Mouse (Mus musculus): ENCODE results near the gene Prrt1. TPM values are rescaled to one million over a fixed set of nuclear protein-coding genes. Genes with fewer than 3 reads are reported as not detected.

The Prrt1 gene
- total and polyA plus RNA-seq, 3 experiments: not detected

- Histone ChIP-seq H3K4me2 (ENCODE audit: insufficient read depth, low read depth, poor library complexity, severe bottlenecking) (no peak overlapping the region), H3K9ac (ENCODE audit: insufficient read depth, low read depth) (no peak overlapping the region), H3K79me2 (replicated peaks; ENCODE audit: control insufficient read depth, extremely low read depth, insufficient read depth, poor library complexity, severe bottlenecking) (no peaks in the 10 kb centered on the region), H3K27ac (ENCODE audit: insufficient read depth, low read depth) (no peak overlapping the region), H3K36me3 (replicated peaks in 1 of 2; ENCODE audit: control insufficient read depth in 1 of 2, insufficient read depth in 1 of 2, low read length in 1 of 2) (no peaks in the 10 kb centered on the region), H3K27me3 (replicated peaks) (peaks cover 45% of the 10 kb centered on the region), H3K9me3 (replicated peaks; ENCODE audit: low read length) (peaks cover 2% of the 10 kb centered on the region), H3K4me3 (replicated peaks in 1 of 3; ENCODE audit: low read depth in 2 of 3, low read length in 2 of 3, poor library complexity in 1 of 3) (no peak overlapping the region), H3K4me1 (ENCODE audit: control insufficient read depth in 1 of 2, insufficient read depth in 2 of 2) (peaks cover 2 to 3% of the 10 kb centered on the region in 2 experiments; a peak in 2 of 4 replicates)
- no peak for TF ChIP-seq MXI1 (IDR thresholded peaks at IDR 0.05; ENCODE audit: low read depth, low read length)
- no peak for TF ChIP-seq ZMIZ1 (IDR thresholded peaks at IDR 0.05; ENCODE audit: low read depth, low read length)
- TF ChIP-seq ELF1 (IDR thresholded peaks at IDR 0.05; ENCODE audit: low read depth, low read length): no peak
- no peak for TF ChIP-seq POLR2A (IDR thresholded peaks at IDR 0.05; ENCODE audit: low read depth, low read length)
- no peak for TF ChIP-seq E2F4 (IDR thresholded peaks at IDR 0.05; ENCODE audit: insufficient replicate concordance, low read depth, low read length)
- no peak for TF ChIP-seq JUND (conservative IDR thresholded peaks at IDR 0.05; ENCODE audit: low read depth, low read length)
- TF ChIP-seq UBTF (IDR thresholded peaks at IDR 0.05; ENCODE audit: low read depth, low read length): no peak
- TF ChIP-seq CHD2 (IDR thresholded peaks at IDR 0.05; ENCODE audit: low read length): no peak
- no peak for TF ChIP-seq USF1 (IDR thresholded peaks at IDR 0.05; ENCODE audit: low read depth, low read length)
- no peak for TF ChIP-seq RAD21 (IDR thresholded peaks at IDR 0.05; ENCODE audit: low read depth, low read length)
- TF ChIP-seq TBP (conservative IDR thresholded peaks at IDR 0.05; ENCODE audit: low read depth, low read length): no peak
- TF ChIP-seq EP300 (IDR thresholded peaks at IDR 0.05; ENCODE audit: low read length): no peak
- TF ChIP-seq NRF1 (IDR thresholded peaks at IDR 0.05; ENCODE audit: low read depth, low read length): no peak
- TF ChIP-seq SMC3 (IDR thresholded peaks at IDR 0.05; ENCODE audit: low read depth, low read length): no peak
- in situ Hi-C loops (cut with MboI; ENCODE audit: low pct_ligation_motif_present, low pct_unique_long_range_greater_than_20kb, low sequenced_read_pairs) (no loop called here), dilution Hi-C loops (cut with MboI; ENCODE audit: extremely low pct_ligation_motif_present, extremely low pct_unique_long_range_greater_than_20kb, low sequenced_read_pairs) (no loop called here)
- no peak for DNase-seq (ENCODE audit: extremely low read depth)
Measured at GRCm38 (mm10) chr17:34624981-34625380, 4.4 kb upstream of the Prrt1 start.

GRCm38 (mm10) chr17:34626062-34626772 is 3.1 kb upstream of the Prrt1 start:
- Histone ChIP-seq H3K4me2 (ENCODE audit: insufficient read depth, low read depth, poor library complexity, severe bottlenecking) (no peak overlapping the region), H3K27me3 (replicated peaks) (peaks cover 45% of the 10 kb centered on the region), H3K4me3 (replicated peaks in 1 of 3; ENCODE audit: low read depth in 2 of 3, low read length in 2 of 3, poor library complexity in 1 of 3) (no peak overlapping the region), H3K27ac (ENCODE audit: insufficient read depth, low read depth) (no peak overlapping the region), H3K36me3 (replicated peaks in 1 of 2; ENCODE audit: control insufficient read depth in 1 of 2, insufficient read depth in 1 of 2, low read length in 1 of 2) (no peaks in the 10 kb centered on the region), H3K9ac (ENCODE audit: insufficient read depth, low read depth) (no peak overlapping the region), H3K4me1 (ENCODE audit: control insufficient read depth in 1 of 2, insufficient read depth in 2 of 2) (peaks cover 2 to 3% of the 10 kb centered on the region in 2 experiments; a peak in 2 of 4 replicates), H3K79me2 (replicated peaks; ENCODE audit: control insufficient read depth, extremely low read depth, insufficient read depth, poor library complexity, severe bottlenecking) (no peaks in the 10 kb centered on the region), H3K9me3 (replicated peaks; ENCODE audit: low read length) (peaks cover 2% of the 10 kb centered on the region)
- dilution Hi-C loops (cut with MboI; ENCODE audit: extremely low pct_ligation_motif_present, extremely low pct_unique_long_range_greater_than_20kb, low sequenced_read_pairs): no loop called here
- DNase-seq (ENCODE audit: extremely low read depth): no peak
- no peak for TF ChIP-seq JUND (conservative IDR thresholded peaks at IDR 0.05; ENCODE audit: low read depth, low read length)
- no peak for TF ChIP-seq MXI1 (IDR thresholded peaks at IDR 0.05; ENCODE audit: low read depth, low read length)
- TF ChIP-seq RCOR1 (conservative IDR thresholded peaks at IDR 0.05; ENCODE audit: low read depth, low read length): no peak
- no peak for TF ChIP-seq EP300 (IDR thresholded peaks at IDR 0.05; ENCODE audit: low read length)
- TF ChIP-seq JUN (IDR thresholded peaks at IDR 0.05; ENCODE audit: insufficient read depth, low read depth, low read length): no peak
- no peak for TF ChIP-seq RAD21 (IDR thresholded peaks at IDR 0.05; ENCODE audit: low read depth, low read length)
- no peak for TF ChIP-seq POLR2AphosphoS2 (IDR thresholded peaks at IDR 0.05; ENCODE audit: low read depth, low read length)
- TF ChIP-seq CHD1 (IDR thresholded peaks at IDR 0.05; ENCODE audit: low read depth, low read length): no peak
- no peak for TF ChIP-seq BHLHE40 (IDR thresholded peaks at IDR 0.05; ENCODE audit: low read depth, low read length)
- TF ChIP-seq NELFE (IDR thresholded peaks at IDR 0.05; ENCODE audit: low read depth, low read length): no peak
- no peak for TF ChIP-seq POLR2A (IDR thresholded peaks at IDR 0.05; ENCODE audit: low read depth, low read length)
- no peak for TF ChIP-seq E2F4 (IDR thresholded peaks at IDR 0.05; ENCODE audit: insufficient replicate concordance, low read depth, low read length)
- no peak for TF ChIP-seq GABPA (IDR thresholded peaks at IDR 0.05; ENCODE audit: insufficient replicate concordance, low read depth, low read length)
- in situ Hi-C loops (cut with MboI; ENCODE audit: low pct_ligation_motif_present, low pct_unique_long_range_greater_than_20kb, low sequenced_read_pairs): no loop called here
